ENCODE assay signal across 9 mouse cellular contexts in genomic region chr1:133422615-133423161, GRCm38 (mm10). TPM values are rescaled to one million over a fixed set of nuclear protein-coding genes. Genes with fewer than 3 reads are reported as not detected.
DNase-seq lines count a peak whose midpoint lies in the region; ATAC-seq and TF ChIP-seq lines count a peak whose summit lies in the region.
"Had no signal": no experiment of that assay in that cellular context is flagged by ENCODE, and none has a peak within 500 bp of the region (broad histone marks: within the 10 kb centered on the region; RNA-seq: fewer than 3 reads in every experiment).

No protein-coding gene starts in this region.

- H3K4me1 ChIP-seq in ES-Bruce4 (ENCODE audit: control insufficient read depth, insufficient read depth, low read length) = peaks cover 2% of the 10 kb centered on the region
- H3K4me1 ChIP-seq in kidney, embryonic 14.5 days (ENCODE audit: control insufficient read depth, insufficient read depth, low read length) = peaks cover 41% of the 10 kb centered on the region
- peaks cover 8% of the 10 kb centered on the region for H3K4me1 ChIP-seq in stomach, postnatal 0 days (replicated peaks; ENCODE audit: control insufficient read depth, insufficient read depth)

- H3K4me3 ChIP-seq in ES-Bruce4 (ENCODE audit: low read depth, low read length) = peak overlapping the region; percentile 96
- H3K4me3 ChIP-seq in kidney, embryonic 14.5 days (ENCODE audit: low read length) = peak overlapping the region; percentile 88
- peak overlapping the region; percentile 75 for H3K4me3 ChIP-seq in stomach, postnatal 0 days (ENCODE audit: low read depth, low read length)

- H3K4me2 ChIP-seq in kidney, embryonic 14.5 days (replicated peaks; ENCODE audit: low read depth, low read length) = peak overlapping the region; percentile 91
- peak overlapping the region; percentile 98 for H3K4me2 ChIP-seq in stomach, postnatal 0 days (replicated peaks; ENCODE audit: low read depth)

- 1% methylated on average over 29 of the region's 29 CpGs for WGBS in kidney, embryonic 14.5 days
- 2% methylated on average over 29 of the region's 29 CpGs for WGBS in stomach, postnatal 0 days

- H3K27me3 ChIP-seq in ES-Bruce4 (ENCODE audit: control insufficient read depth, insufficient read depth, low read length, poor library complexity, severe bottlenecking) = no peaks in the 10 kb centered on the region
- H3K27me3 ChIP-seq in kidney, embryonic 14.5 days (ENCODE audit: control insufficient read depth, insufficient read depth, low read length) = no peaks in the 10 kb centered on the region
- no peaks in the 10 kb centered on the region for H3K27me3 ChIP-seq in stomach, postnatal 0 days (ENCODE audit: control insufficient read depth, insufficient read depth, low read length)

- TF ChIP-seq POLR2A in ES-Bruce4 (IDR thresholded peaks at IDR 0.05; ENCODE audit: insufficient read depth, low read length) = no peak

- 0 out of 2 replicates have a peak, but pooled peaks have one; percentile 11 for ATAC-seq in kidney, embryonic 14.5 days (ENCODE audit: low FRiP score, low TSS enrichment)
- ATAC-seq in stomach, postnatal 0 days (ENCODE audit: low FRiP score, low TSS enrichment) = no peak
- ATAC-seq in granulocyte monocyte progenitor cell, adult 5-6 weeks (replicated peaks; ENCODE audit: poor library complexity, severe bottlenecking) = no peak

- TF ChIP-seq CTCF in ES-Bruce4 (IDR thresholded peaks at IDR 0.05; ENCODE audit: low read depth, low read length) = no peak
- peak; percentile 10; the same call in 1 of the 2 replicates for TF ChIP-seq CTCF in stomach, postnatal 0 days (IDR thresholded peaks at IDR 0.05; ENCODE audit: low read depth)

- H3K9ac ChIP-seq in ES-Bruce4 (ENCODE audit: low read depth, poor library complexity, severe bottlenecking) = peak overlapping the region; percentile 89
- H3K9ac ChIP-seq in kidney, embryonic 14.5 days (ENCODE audit: low read depth, low read length) = peak overlapping the region; percentile 78
- peak overlapping the region; percentile 80 for H3K9ac ChIP-seq in stomach, postnatal 0 days (ENCODE audit: low read length)

- no peaks in the 10 kb centered on the region for H3K36me3 ChIP-seq in ES-Bruce4 (ENCODE audit: control insufficient read depth, insufficient read depth, low read length, poor library complexity, severe bottlenecking)
- H3K36me3 ChIP-seq in kidney, embryonic 14.5 days (ENCODE audit: control insufficient read depth, insufficient read depth, low read length) = no peaks in the 10 kb centered on the region
- no peaks in the 10 kb centered on the region for H3K36me3 ChIP-seq in stomach, postnatal 0 days (ENCODE audit: control insufficient read depth, insufficient read depth, low read length)

- DNase-seq in adrenal gland, postnatal 25 days = peak; percentile 32
- DNase-seq in heart, adult 9 months (ENCODE audit: low spot score in 2 of 2) = peak; percentile 67 to 73
- peak; percentile 80 for DNase-seq in lung, postnatal 10 days
- peak; percentile 37 for DNase-seq in stomach, postnatal 0 days (ENCODE audit: low spot score)
- no peak for DNase-seq in cerebellum, adult 11-12 months

- no peaks in the 10 kb centered on the region for H3K9me3 ChIP-seq in ES-Bruce4 (replicated peaks; ENCODE audit: control insufficient read depth, insufficient read depth, low read length, poor library complexity, severe bottlenecking)
- no peaks in the 10 kb centered on the region for H3K9me3 ChIP-seq in kidney, embryonic 14.5 days (ENCODE audit: control insufficient read depth, low read length)
- H3K9me3 ChIP-seq in stomach, postnatal 0 days (ENCODE audit: control insufficient read depth, low read length) = no peaks in the 10 kb centered on the region

- H3K27ac ChIP-seq in ES-Bruce4 (ENCODE audit: insufficient read depth, low read length) = no peak overlapping the region
- peak overlapping the region; percentile 97 for H3K27ac ChIP-seq in kidney, embryonic 14.5 days (ENCODE audit: low read depth, low read length)
- H3K27ac ChIP-seq in stomach, postnatal 0 days (replicated peaks) = peak overlapping the region; percentile 92
- H3K27ac ChIP-seq: macrophage had no signal

- TF ChIP-seq EP300 in ES-Bruce4 (IDR thresholded peaks at IDR 0.05; ENCODE audit: insufficient read depth, low read depth, low read length) = no peak
- no peak for TF ChIP-seq EP300 in stomach, postnatal 0 days (optimal IDR thresholded peaks at IDR 0.05)

RNA-seq across cellular contexts. Expression of gene Sox13, which starts 1.5 kb away (rescaled TPM):
- polyA plus RNA-seq in ES-Bruce4 (2011; ENCODE audit: insufficient read depth, insufficient read length, low read depth, missing spikeins) = 22.8 and 25.0 TPM in 2 replicates
- total RNA-seq in adrenal gland, postnatal 25 days (2021) = 20.0 and 21.3 TPM in 2 replicates
- 13.8 and 16.2 TPM in 2 replicates for polyA plus RNA-seq in kidney, embryonic 14.5 days (2014; fragmentation: Nextera tagmentation; extraction: Ambion mirVana)
- 3.7 and 5.0 TPM in 2 replicates for polyA plus RNA-seq in stomach, postnatal 0 days (2015; fragmentation: Nextera tagmentation; extraction: Ambion mirVana)
- 2.9 and 4.2 TPM in 2 replicates for total RNA-seq in granulocyte monocyte progenitor cell, adult 5-6 weeks (2014; fragmentation: Nextera tagmentation)
- total RNA-seq in granulocyte monocyte progenitor cell, adult 5-6 weeks (2017) = 1.7 and 4.8 TPM in 2 replicates

RNA-seq across cellular contexts. Expression of gene Etnk2, which starts 59.3 kb away (rescaled TPM):
- 3.3 and 3.4 TPM in 2 replicates for polyA plus RNA-seq in ES-Bruce4 (2011; ENCODE audit: insufficient read depth, insufficient read length, low read depth, missing spikeins)
- total RNA-seq in adrenal gland, postnatal 25 days (2021) = 5.9 and 6.3 TPM in 2 replicates
- 1.7 and 2.0 TPM in 2 replicates for polyA plus RNA-seq in kidney, embryonic 14.5 days (2014; fragmentation: Nextera tagmentation; extraction: Ambion mirVana)
- polyA plus RNA-seq in stomach, postnatal 0 days (2015; fragmentation: Nextera tagmentation; extraction: Ambion mirVana) = 2.8 and 4.2 TPM in 2 replicates
- total RNA-seq in granulocyte monocyte progenitor cell, adult 5-6 weeks (2014; fragmentation: Nextera tagmentation) = not detected in 2 replicates
- not detected in 2 replicates for total RNA-seq in granulocyte monocyte progenitor cell, adult 5-6 weeks (2017)
- polyA plus RNA-seq: macrophage had no signal
